Mouse (Mus musculus): ENCODE results near the gene Socs1.

DNA sequence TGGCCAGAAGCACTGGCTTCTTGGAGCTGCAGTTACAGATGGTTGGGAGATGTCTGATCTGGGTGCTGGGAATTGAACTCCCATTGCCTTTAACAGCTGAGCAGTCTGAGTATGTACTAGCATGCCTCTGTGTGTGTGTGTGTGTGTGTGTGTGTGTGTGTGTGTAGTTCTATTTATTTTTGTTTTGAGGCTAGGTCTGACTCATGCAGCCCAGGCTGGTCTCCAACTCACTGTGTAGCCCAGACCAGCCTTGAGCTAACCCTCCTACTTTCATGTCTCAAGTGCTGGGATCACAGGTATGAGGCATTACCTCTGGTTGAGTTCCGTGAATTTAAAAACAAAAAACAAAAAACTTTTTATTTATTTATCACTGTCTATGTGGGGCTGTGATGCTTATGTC, 39.2 kb upstream of the Socs1 start:
- TF ChIP-seq CTCF (IDR thresholded peaks at IDR 0.05; ENCODE audit: low read depth, low read length) (no peak), POLR2A (IDR thresholded peaks at IDR 0.05; ENCODE audit: extremely low read depth, insufficient read depth, low read length) (no peak)

Data from liver, adult 2 months (tissue).